Mouse (Mus musculus): ENCODE measurements around the gene Trpm8.

The Trpm8 gene

DNA sequence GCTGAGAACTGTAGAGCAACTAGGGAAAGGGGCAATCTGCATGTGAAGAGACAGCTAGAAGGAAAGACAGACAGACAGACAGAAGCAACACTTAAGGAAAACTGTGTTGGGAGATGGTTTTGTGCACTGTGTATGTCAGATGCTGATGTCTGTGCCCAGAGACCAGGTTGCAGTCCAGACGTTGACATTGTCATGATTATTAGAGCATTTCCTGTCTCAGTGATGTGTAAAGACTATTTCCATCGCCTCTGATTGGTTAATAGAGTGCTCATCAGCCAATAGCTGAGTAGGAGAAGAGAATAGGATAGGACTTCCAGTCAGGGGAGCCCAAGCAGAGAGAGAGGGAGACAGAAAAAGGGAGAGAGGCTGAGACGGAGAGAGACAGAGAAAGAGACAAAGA, 155.1 kb downstream of the Trpm8 start:
- DNase-seq (ENCODE audit: low spot score) = no peak

- DNase-seq (ENCODE audit: low spot score) = no peak
Observed at GRCm38 (mm10) chr1:88433096-88433883, 155.8 kb downstream of the Trpm8 start.

- no peak for DNase-seq (ENCODE audit: low spot score)
Observed at GRCm38 (mm10) chr1:88434057-88434456, 156.6 kb downstream of the Trpm8 start.

- peak; percentile 54 for DNase-seq (ENCODE audit: low spot score)
Observed at GRCm38 (mm10) chr1:88437206-88438126, 160.0 kb downstream of the Trpm8 start.

Data from urinary bladder, postnatal 25 days (tissue).